Mouse (Mus musculus) liver, postnatal 0 days (tissue): Measurements from ENCODE around the gene Gm10273. TPM values are rescaled to one million over a fixed set of nuclear protein-coding genes. Genes with fewer than 3 reads are reported as not detected.
"Not testable (repeated sequence)": the region's sequence is repeated elsewhere in the genome, so short reads cannot be mapped to it uniquely, and the experiment has no call there.

ENCODE experiments used
- ATAC-seq: fragments of 200-750 bp; cut with Nextera tagmentation; 2 replicates; pipeline ENCODE4 v1.8.0; 2017; ENCODE audit warnings: mild to moderate bottlenecking, moderate library complexity
- DNase-seq: peaks from one replicate; pipeline ENCODE4 v3.0.0-alpha.2; 2016
- H3K27ac ChIP-seq: fragments of 300-500 bp; sonication (generic); 2 replicates; pipeline ENCODE4 v1.5.1; 2014; ENCODE audit warnings: antibody characterized with exemption, moderate library complexity, mild to moderate bottlenecking, low read depth
- H3K27me3 ChIP-seq: fragments of 300-500 bp; sonication (generic); 2 replicates; pipeline ENCODE4 v1.6.1; 2014; ENCODE audit warnings: low read length, control low read depth, mixed read lengths; ENCODE audit not compliant: insufficient read depth
- H3K36me3 ChIP-seq: fragments of 300-500 bp; sonication (generic); replicated peaks from 2 replicates; pipeline ENCODE4 v1.6.1; 2014; ENCODE audit warnings: mild to moderate bottlenecking, control low read depth, low read length, moderate library complexity, mixed read lengths; ENCODE audit not compliant: insufficient read depth
- H3K4me1 ChIP-seq: fragments of 300-500 bp; sonication (generic); 2 replicates; pipeline ENCODE4 v1.6.1; 2014; ENCODE audit warnings: antibody characterized with exemption, mild to moderate bottlenecking, control low read depth; ENCODE audit not compliant: insufficient read depth
- H3K4me2 ChIP-seq: fragments of 300-500 bp; sonication (generic); 2 replicates; pipeline ENCODE4 v1.6.1; 2014; ENCODE audit warnings: low read depth, mild to moderate bottlenecking, low read length, moderate library complexity, mixed read lengths
- H3K4me3 ChIP-seq: fragments of 300-500 bp; sonication (generic); 2 replicates; pipeline ENCODE4 v1.5.1; 2014; ENCODE audit warnings: low read depth, low read length
- H3K9ac ChIP-seq: fragments of 300-500 bp; sonication (generic); replicated peaks from 2 replicates; pipeline ENCODE4 v1.6.1; 2014; ENCODE audit warnings: mild to moderate bottlenecking, moderate library complexity
- H3K9me3 ChIP-seq: fragments of 300-500 bp; sonication (generic); 2 replicates; pipeline ENCODE4 v1.6.1; 2016; ENCODE audit warnings: mild to moderate bottlenecking, control low read depth, low read length, mixed read lengths
- CTCF ChIP-seq: sonication (generic); IDR thresholded peaks from 2 replicates; pipeline ENCODE4 v1.5.1; 2016; ENCODE audit warnings: antibody characterized with exemption, low read depth
- EP300 ChIP-seq: IDR thresholded peaks from 2 replicates; pipeline ENCODE4 v1.6.1; 2016; ENCODE audit warnings: antibody characterized with exemption, low read depth, mild to moderate bottlenecking
- WGBS: fragments of 180-500 bp; shearing (Covaris S2); extraction: QIAGEN DNeasy Blood & Tissue Kit; methylation state at CpG from one replicate; pipeline ENCODE4 v1.1.7; 2014; ENCODE audit not compliant: insufficient replicate concordance; 5-methylcytosine and 5-hydroxymethylcytosine counted together
- polyA plus RNA-seq: library from polyadenylated mRNA; unstranded; fragments of >200 nt; fragmentation: Nextera tagmentation; extraction: Ambion mirVana; gene quantifications from 2 replicates; pipeline ENCODE4 v1.2.1, GENCODE M21; 2015

The Gm10273 gene
- polyA plus RNA-seq, 1 experiment from 2014 or later, result 8.4 TPM

DNA sequence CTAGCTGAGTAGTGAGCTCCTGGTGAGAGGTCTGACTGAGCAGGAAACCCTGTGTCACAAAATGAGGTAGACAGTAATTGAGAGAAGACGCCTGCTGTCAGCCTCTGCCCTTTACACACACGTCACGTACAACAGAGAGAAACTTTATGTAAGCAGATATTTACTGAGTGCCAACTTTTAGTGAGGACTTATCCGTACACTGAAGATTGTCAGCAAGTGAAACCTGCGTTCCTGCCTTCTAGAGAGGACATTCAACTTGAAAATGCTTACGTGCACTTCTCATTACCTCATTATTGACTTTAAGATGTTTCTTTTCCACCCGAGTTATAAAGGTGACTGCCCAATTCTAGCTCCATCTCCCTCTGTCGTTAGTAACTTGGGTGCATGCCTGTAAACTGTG is 26.7 kb upstream of the Gm10273 start:
- H3K4me1 ChIP-seq, result 0 out of 2 replicates have a peak, but pooled peaks cover 3% of the 10 kb centered on the region
- DNase-seq (no peak), ATAC-seq (no peak)
- H3K36me3 ChIP-seq, result peaks cover 81% of the 10 kb centered on the region
- no peak overlapping the region for H3K4me2 ChIP-seq
- 87% methylated on average over 8 of the region's 8 CpGs for WGBS
- H3K9ac ChIP-seq, result no peak overlapping the region
- no peak overlapping the region for H3K4me3 ChIP-seq
- no peaks in the 10 kb centered on the region for H3K9me3 ChIP-seq
- no peak for TF ChIP-seq CTCF
- no peak for TF ChIP-seq EP300
- H3K27ac ChIP-seq, result no peak overlapping the region
- H3K27me3 ChIP-seq, result no peaks in the 10 kb centered on the region

DNA sequence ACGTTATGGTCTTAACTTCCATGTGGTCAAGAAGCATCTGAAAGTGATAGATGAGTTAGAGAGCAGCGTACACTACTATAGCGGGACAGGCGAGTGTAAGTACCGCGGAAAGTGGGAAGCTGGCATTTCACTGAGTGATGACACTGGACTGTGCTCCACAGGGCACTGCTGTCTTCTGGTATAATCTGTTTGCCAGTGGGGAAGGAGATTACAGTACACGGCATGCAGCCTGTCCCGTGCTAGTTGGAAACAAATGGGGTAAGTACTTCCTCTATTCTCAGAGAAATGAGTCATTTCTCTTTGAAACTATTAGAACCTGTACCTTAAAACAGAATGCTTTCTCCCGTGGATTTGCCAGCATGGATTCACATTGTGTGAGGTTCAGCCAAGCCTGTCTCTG is 26.0 kb upstream of the Gm10273 start:
- WGBS, result 75% methylated on average over 9 of the region's 9 CpGs
- H3K9ac ChIP-seq, result no peak overlapping the region
- no peak for ATAC-seq
- H3K27me3 ChIP-seq, result no peaks in the 10 kb centered on the region
- DNase-seq, result no peak
- H3K4me2 ChIP-seq, result no peak overlapping the region
- no peak overlapping the region for H3K27ac ChIP-seq
- no peak for TF ChIP-seq EP300
- TF ChIP-seq CTCF, result no peak
- H3K4me1 ChIP-seq, result 0 out of 2 replicates have a peak, but pooled peaks cover 3% of the 10 kb centered on the region
- no peaks in the 10 kb centered on the region for H3K9me3 ChIP-seq
- H3K4me3 ChIP-seq, result no peak overlapping the region
- peaks cover 75% of the 10 kb centered on the region for H3K36me3 ChIP-seq

DNA sequence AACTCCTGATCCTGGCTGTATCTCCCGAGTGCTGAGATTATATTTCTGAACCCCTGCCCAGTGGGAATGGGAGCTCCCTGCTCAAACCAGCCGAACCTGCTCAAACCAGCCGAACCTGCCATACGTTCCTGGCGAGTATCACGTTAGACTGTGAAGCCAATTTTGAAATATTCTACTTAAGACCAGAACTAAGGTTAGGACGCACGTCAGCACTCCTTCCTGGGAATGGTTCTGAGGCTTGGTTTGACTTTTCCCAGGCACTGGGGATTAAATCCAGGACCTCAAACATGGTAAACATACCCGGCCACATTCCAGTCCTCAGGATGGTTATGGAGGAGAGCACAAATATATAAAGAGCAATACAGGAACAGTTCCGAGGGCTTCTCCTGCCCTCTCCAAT is 17.5 kb upstream of the Gm10273 start:
- TF ChIP-seq CTCF (no peak), EP300 (no peak)
- Histone ChIP-seq H3K9me3 (no peaks in the 10 kb centered on the region), H3K4me3 (no peak overlapping the region), H3K4me2 (no peak overlapping the region), H3K36me3 (peaks cover 7% of the 10 kb centered on the region), H3K4me1 (peaks cover 7% of the 10 kb centered on the region; the same call in 1 of the 2 replicates), H3K27me3 (no peaks in the 10 kb centered on the region), H3K27ac (no peak overlapping the region), H3K9ac (no peak overlapping the region)
- DNase-seq (no peak), ATAC-seq (no peak)
- 81% methylated on average over 10 of the region's 10 CpGs for WGBS

DNA sequence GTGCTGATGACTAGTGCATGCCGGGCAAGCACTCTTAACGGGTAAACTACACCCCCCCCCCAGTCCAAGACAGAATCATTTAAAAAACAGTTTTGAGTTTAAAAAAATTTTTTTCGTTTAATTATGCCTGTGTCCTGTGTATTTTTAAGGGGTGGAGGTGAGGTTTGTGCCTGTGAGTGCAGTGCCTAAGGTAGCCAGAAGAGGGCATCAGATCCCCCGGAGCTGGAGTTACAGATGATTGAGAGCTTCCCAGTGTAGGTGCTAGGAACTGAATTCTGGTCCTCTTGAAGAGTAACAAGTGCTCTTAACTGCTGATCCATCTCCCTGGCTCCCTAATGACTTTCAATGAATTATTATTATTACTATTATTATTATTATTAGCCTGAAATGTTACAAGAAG is 16.7 kb upstream of the Gm10273 start:
- TF ChIP-seq EP300 (no peak), CTCF (peak; percentile 46)
- Histone ChIP-seq H3K4me2 (no peak overlapping the region), H3K9ac (no peak overlapping the region), H3K27ac (no peak overlapping the region), H3K36me3 (peaks cover 4% of the 10 kb centered on the region; the same call in 1 of the 2 replicates), H3K27me3 (no peaks in the 10 kb centered on the region), H3K4me1 (peaks cover 7% of the 10 kb centered on the region; the same call in 1 of the 2 replicates), H3K4me3 (no peak overlapping the region), H3K9me3 (no peaks in the 10 kb centered on the region)
- ATAC-seq (no peak), DNase-seq (no peak)
- 83% methylated on average over 4 of the region's 4 CpGs for WGBS

DNA sequence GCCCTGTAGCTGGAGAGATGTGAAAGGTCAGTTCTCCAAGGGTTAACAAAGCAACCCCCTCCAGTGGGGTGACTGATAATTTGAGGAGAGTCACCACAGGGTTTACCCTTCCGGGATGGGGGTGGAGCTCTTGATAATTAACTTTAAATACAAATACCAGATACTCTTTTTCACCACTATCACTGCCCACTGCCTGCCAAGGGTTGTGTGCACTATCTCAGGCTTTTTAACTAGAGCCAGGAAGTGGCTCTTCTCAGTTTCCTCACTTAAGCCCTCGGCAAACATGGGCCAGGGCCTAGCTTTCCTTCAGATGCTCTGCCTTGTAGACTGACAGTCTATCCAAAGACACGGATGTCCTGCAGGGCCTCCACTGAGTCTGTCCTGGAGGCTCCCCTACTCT is 15.5 kb upstream of the Gm10273 start:
- WGBS, result 25% methylated on average over 3 of the region's 3 CpGs
- Histone ChIP-seq H3K4me1 (peaks cover 7% of the 10 kb centered on the region; the same call in 1 of the 2 replicates), H3K36me3 (no peaks in the 10 kb centered on the region), H3K4me2 (0 out of 2 replicates have a peak overlapping the region, but pooled peaks have one; percentile 9), H3K9me3 (no peaks in the 10 kb centered on the region), H3K27me3 (no peaks in the 10 kb centered on the region), H3K9ac (0 out of 2 replicates have a peak overlapping the region, but pooled peaks have one; percentile 30), H3K27ac (peak overlapping the region; percentile 67), H3K4me3 (no peak overlapping the region)
- TF ChIP-seq EP300 (no peak), CTCF (no peak)
- no peak for DNase-seq
- ATAC-seq, result no peak

DNA sequence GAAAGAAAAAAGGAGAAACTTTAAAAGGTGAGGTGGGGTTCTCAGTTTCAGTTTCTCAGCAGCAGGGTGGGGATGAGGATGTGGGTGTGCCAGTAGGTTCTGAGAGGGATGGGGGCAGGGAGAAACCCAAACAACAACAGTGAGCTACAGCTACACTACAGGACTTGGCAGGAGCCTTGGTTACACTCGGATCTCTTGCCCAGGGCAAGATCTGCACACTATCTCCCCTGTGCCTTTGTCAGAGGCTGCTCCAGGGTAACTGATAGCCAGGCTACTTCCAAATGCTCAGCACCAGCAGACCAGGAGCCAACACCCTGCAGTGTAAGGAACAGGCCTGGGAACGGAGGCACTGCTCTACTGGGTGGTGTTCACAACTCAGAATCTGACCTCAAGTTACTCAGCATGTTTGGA is 15.0 kb upstream of the Gm10273 start:
- Histone ChIP-seq H3K9ac (no peak overlapping the region), H3K27me3 (no peaks in the 10 kb centered on the region), H3K4me3 (no peak overlapping the region), H3K27ac (peak overlapping the region; percentile 67), H3K4me2 (0 out of 2 replicates have a peak overlapping the region, but pooled peaks have one; percentile 9), H3K9me3 (no peaks in the 10 kb centered on the region), H3K36me3 (no peaks in the 10 kb centered on the region), H3K4me1 (peaks cover 7% of the 10 kb centered on the region; the same call in 1 of the 2 replicates)
- TF ChIP-seq CTCF (no peak), EP300 (no peak)
- peak; percentile 57 for ATAC-seq
- WGBS, result 50% methylated on average over 2 of the region's 2 CpGs
- DNase-seq, result no peak

DNA sequence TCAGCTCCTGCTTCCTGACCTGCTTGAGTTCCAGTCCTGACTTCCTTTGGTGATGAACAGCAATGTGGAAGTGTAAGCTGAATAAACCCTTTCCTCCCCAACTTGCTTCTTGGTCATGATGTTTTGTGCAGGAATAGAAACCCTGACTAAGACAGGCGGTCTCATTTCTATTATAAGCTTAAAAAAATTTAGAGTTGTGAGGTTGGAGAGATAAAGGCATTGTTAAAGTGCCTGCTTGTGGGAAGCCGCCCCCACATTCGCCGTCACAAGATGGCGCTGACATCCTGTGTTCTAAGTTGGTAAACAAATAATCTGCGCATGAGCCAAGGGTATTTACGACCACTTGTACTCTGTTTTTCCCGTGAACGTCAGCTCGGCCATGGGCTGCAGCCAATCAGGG is 13.9 kb upstream of the Gm10273 start:
- 68% methylated on average over 5 of the region's 10 CpGs for WGBS
- H3K27me3 ChIP-seq, H3K27ac ChIP-seq, H3K4me1 ChIP-seq, H3K4me3 ChIP-seq, H3K9ac ChIP-seq, DNase-seq, H3K36me3 ChIP-seq, H3K4me2 ChIP-seq, H3K9me3 ChIP-seq: not testable (repeated sequence)
- peak; percentile 33; the same call in 1 of the 2 replicates for ATAC-seq
